Mouse (Mus musculus) forebrain, embryonic 11.5 days (tissue): ENCODE results near the gene Pou2af1. TPM values are rescaled to one million over a fixed set of nuclear protein-coding genes. Genes with fewer than 3 reads are reported as not detected.

Source experiments
- ATAC-seq: fragments of 200-750 bp; cut with Nextera tagmentation; replicated peaks from 2 replicates; pipeline ENCODE4 v1.8.0; 2017; ENCODE audit warnings: moderate TSS enrichment; ENCODE audit not compliant: low FRiP score
- DNase-seq: peaks from one replicate; pipeline ENCODE4 v3.0.0-alpha.2; 2017; ENCODE audit warnings: low spot score
- H3K27ac ChIP-seq: fragments of 300-500 bp; sonication (generic); 2 replicates; pipeline ENCODE4 v1.5.1; 2014; ENCODE audit warnings: low read depth, low read length
- H3K27me3 ChIP-seq: fragments of 300-500 bp; sonication (generic); 2 replicates; pipeline ENCODE4 v1.6.1; 2014; ENCODE audit warnings: mild to moderate bottlenecking, low read length, mixed read lengths; ENCODE audit not compliant: control insufficient read depth, insufficient read depth
- H3K36me3 ChIP-seq: fragments of 300-500 bp; sonication (generic); 2 replicates; pipeline ENCODE4 v1.6.1; 2014; ENCODE audit warnings: mild to moderate bottlenecking, low read length, moderate library complexity, mixed read lengths; ENCODE audit not compliant: control insufficient read depth, insufficient read depth
- H3K4me1 ChIP-seq: fragments of 300-500 bp; sonication (generic); replicated peaks from 2 replicates; pipeline ENCODE4 v1.6.1; 2014; ENCODE audit warnings: low read length, mixed read lengths; ENCODE audit not compliant: control insufficient read depth, insufficient read depth
- H3K4me2 ChIP-seq: fragments of 300-500 bp; sonication (generic); 2 replicates; pipeline ENCODE4 v1.6.1; 2014; ENCODE audit warnings: low read depth, mild to moderate bottlenecking, low read length, moderate library complexity, mixed read lengths; ENCODE audit not compliant: severe bottlenecking
- H3K4me3 ChIP-seq: fragments of 300-500 bp; sonication (generic); 2 replicates; pipeline ENCODE4 v1.5.1; 2014; ENCODE audit warnings: low read depth, low read length
- H3K9ac ChIP-seq: fragments of 300-500 bp; sonication (generic); 2 replicates; pipeline ENCODE4 v1.6.1; 2014; ENCODE audit warnings: low read length
- H3K9me3 ChIP-seq: fragments of 300-500 bp; sonication (generic); 2 replicates; pipeline ENCODE4 v1.6.1; 2016; ENCODE audit warnings: low read length, mixed read lengths; ENCODE audit not compliant: control insufficient read depth
- WGBS: fragments of 180-500 bp; shearing (Covaris S2); extraction: QIAGEN DNeasy Blood & Tissue Kit; methylation state at CpG from one replicate; pipeline ENCODE4 v1.1.7; 2014; 5-methylcytosine and 5-hydroxymethylcytosine counted together
- polyA plus RNA-seq: library from polyadenylated mRNA; unstranded; fragments of >200 nt; fragmentation: Nextera tagmentation; extraction: Ambion mirVana; gene quantifications from 2 replicates; pipeline ENCODE4 v1.2.1, GENCODE M21; 2014

Gene Pou2af1
- polyA plus RNA-seq, 1 experiment from 2014 or later, result not detected

DNA sequence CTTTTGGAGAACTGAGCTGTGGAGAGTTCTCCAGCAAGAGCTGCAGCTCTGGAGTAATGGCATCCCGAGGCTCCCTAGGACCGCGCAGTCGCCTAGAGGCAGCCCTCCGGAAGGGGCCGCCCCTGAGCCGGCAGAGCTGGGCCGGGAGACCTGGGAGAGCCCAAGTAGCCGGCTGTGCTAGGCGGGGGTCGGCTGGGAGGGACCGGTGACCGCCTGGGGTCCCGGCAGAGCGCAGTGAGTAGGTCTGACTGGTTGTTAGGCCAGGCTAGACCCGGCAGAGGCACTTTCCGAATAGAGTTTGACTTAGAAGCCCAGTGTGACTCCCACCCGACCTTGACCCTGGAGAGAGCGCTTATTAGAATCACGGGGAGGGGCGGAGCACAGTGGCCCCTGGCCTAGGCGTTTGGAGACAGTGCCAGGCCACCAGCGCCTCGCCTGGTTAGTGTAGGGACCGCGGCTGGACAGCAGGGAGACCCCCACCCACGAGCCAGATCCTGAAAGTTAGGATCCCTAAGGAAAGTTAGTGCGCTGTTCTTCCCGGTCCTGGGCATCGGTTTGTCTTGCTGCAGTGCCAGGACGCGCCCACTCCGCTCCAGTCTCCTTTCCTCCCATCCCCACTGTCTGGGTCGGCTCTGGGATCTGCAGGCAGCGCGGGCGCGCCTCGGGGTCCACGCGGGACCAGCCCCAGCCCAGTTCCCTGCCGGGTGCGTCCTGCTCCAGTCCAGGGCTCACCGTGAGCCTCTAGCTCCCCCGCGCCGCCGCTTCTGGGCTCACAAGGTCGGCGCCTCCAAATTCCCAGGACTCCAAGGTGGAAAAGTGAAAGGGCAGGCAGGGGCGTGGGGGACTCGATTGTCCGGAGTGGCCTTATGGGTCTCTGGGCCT lies 65.2 kb downstream of the Pou2af1 start, which contains the start of gene Colca2:
TSS of gene Colca2 (minus strand) at position 70 of the 882 bp plus-strand sequence.
- Histone ChIP-seq H3K9me3 (no peaks in the 10 kb centered on the region), H3K4me3 (peak within 1 kb of the TSS; percentile 41), H3K4me1 (no peaks in the 10 kb centered on the region; the same call in 1 of the 2 replicates), H3K36me3 (no peaks in the 10 kb centered on the region), H3K27ac (no peak within 1 kb of the TSS), H3K27me3 (peaks cover 3% of the 10 kb centered on the region; the same call in 1 of the 2 replicates), H3K4me2 (peak within 1 kb of the TSS; percentile 92), H3K9ac (peak within 1 kb of the TSS; percentile 63)
- peak; percentile 90 for DNase-seq
- ATAC-seq, result peak; percentile 95
- 1% methylated on average over 53 of the region's 53 CpGs for WGBS

DNA sequence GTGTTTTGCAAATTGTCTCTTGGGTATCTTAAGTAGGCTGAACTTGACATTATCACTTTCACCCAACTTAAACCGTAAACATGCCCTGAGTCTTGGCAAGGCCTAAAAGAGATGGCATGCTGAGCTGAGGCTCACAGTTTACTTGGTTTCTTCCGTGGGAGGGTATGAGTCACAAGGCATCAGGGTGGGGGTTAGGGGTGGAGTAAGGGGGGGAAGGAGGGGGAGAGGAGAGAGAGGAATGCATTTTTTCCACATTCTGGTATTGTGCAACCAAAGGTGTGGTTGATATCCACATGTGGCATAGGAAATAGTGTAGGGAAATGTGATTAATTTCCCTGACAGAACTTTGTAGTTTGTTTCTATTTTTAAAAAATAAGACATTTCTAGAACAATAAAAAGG lies 72.6 kb downstream of the Pou2af1 start:
- no peak overlapping the region for H3K9ac ChIP-seq
- H3K4me2 ChIP-seq, result no peak overlapping the region
- no peaks in the 10 kb centered on the region for H3K27me3 ChIP-seq
- no peak for DNase-seq
- H3K27ac ChIP-seq, result no peak overlapping the region
- H3K4me3 ChIP-seq, result no peak overlapping the region
- no peaks in the 10 kb centered on the region for H3K9me3 ChIP-seq
- no peak for ATAC-seq
- H3K4me1 ChIP-seq, result no peaks in the 10 kb centered on the region
- no peaks in the 10 kb centered on the region for H3K36me3 ChIP-seq
- WGBS, result 62% methylated on average over 2 of the region's 2 CpGs

Other genes with a start within 250 kb of the Pou2af1 start
- 17.1 and 18.4 TPM in 2 replicates for gene Sik2, start 204.6 kb upstream of the Pou2af1 start, polyA plus RNA-seq
- not detected in 2 replicates for gene Btg4, start 152.8 kb upstream of the Pou2af1 start, polyA plus RNA-seq
- gene Layn, start 136.6 kb upstream of the Pou2af1 start, polyA plus RNA-seq, result 1.3 and 1.7 TPM in 2 replicates
- gene 4833427G06Rik, start 111.6 kb upstream of the Pou2af1 start, polyA plus RNA-seq, result not detected in 2 replicates
- not detected in 2 replicates for gene Gm32742, start 48.2 kb upstream of the Pou2af1 start, polyA plus RNA-seq
- gene Colca2, start 64.9 kb downstream of the Pou2af1 start, polyA plus RNA-seq, result 1.0 and 2.3 TPM in 2 replicates
- not detected in 2 replicates for gene 1810046K07Rik, start 115.2 kb downstream of the Pou2af1 start, polyA plus RNA-seq